Mouse (Mus musculus) adrenal gland, postnatal 14 days (tissue): ENCODE results near the gene Tspan17. TPM values are rescaled to one million over a fixed set of nuclear protein-coding genes. Genes with fewer than 3 reads are reported as not detected.
A peak's percentile ranks its signal among the peaks of the same experiment; 100 is the strongest.

Source experiments
- DNase-seq: peaks from one replicate; pipeline ENCODE4 v3.0.0; 2021; ENCODE audit warnings: mixed read lengths
- total RNA-seq: library from RNA; stranded (reverse); gene quantifications from 2 replicates; pipeline ENCODE4 v1.2.3, GENCODE M21; 2021

The Tspan17 gene
- total RNA-seq, 1 experiment from 2014 or later, result 24.8 TPM

DNA sequence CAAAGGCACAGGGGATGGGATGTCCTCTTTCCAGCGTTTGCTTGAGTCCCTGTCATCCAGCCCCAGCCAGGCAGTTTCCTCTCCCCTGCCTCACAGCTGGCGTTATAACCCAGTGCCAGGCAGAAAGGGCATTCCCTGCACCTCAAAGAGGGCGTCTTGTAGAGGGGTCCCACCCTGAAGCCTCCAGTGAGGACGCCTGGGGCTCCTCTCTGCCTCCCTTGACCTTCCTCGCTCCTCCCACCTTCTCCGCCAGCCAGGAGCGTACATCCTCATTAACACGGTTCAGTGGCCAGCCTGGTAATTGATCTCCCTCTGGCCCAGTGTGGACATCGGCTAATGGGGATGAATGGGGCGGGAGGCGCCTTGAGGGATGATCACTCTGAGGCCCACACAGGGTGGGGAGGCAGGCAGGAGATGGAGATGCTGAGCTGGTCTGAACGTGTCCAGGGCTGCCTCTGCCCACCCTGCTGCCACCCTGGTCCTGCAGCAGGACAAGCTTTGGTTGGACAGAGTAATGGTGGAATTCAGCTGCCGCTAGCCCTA, 17.3 kb downstream of the Tspan17 start:
- DNase-seq, result no peak

DNA sequence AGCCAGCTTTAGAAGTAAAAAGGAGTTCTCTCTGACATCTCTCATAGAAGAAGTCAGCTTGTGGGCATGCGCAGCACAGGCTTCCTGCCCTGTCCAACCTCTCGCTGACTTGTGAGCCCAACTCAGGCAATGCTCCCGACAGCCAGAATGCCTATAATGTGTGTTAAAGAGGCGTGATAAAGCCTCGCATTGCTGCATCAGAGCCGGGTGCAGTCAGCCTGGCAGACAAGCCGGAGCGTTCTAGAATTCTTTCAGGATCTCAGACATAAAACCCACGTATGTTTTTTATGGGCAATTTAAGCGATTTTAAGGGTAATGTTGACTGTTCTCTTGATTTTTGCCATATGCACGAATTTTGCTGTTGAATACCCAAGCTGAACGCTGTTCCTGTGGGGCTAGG, 18.9 kb downstream of the Tspan17 start:
- no peak for DNase-seq

GRCm38 (mm10) chr13:54811476-54811875, 22.3 kb downstream of the Tspan17 start:
- DNase-seq, result no peak

DNA sequence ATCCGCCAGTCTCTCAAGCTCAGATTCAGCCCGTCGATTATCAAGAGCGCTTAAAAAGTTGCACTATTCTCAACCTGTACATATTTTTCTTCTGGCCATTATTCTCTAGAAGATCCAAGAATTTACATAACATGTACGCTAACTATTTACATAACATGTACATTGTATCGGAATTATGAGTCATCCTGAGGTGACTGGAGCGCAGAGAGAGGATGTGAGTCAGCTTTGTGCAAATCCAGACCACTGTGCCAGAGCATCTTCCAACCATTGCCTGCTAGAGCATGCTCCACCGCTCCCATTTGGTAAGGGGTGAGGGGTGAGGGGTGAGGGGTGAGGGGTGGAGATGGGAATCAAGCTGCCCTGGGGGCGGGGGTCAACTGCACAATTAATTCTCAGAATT, 24.2 kb downstream of the Tspan17 start:
- no peak for DNase-seq

GRCm38 (mm10) chr13:54818399-54819254, 29.4 kb downstream of the Tspan17 start:
- no peak for DNase-seq

GRCm38 (mm10) chr13:54821106-54821505, 31.9 kb downstream of the Tspan17 start:
- no peak for DNase-seq

DNA sequence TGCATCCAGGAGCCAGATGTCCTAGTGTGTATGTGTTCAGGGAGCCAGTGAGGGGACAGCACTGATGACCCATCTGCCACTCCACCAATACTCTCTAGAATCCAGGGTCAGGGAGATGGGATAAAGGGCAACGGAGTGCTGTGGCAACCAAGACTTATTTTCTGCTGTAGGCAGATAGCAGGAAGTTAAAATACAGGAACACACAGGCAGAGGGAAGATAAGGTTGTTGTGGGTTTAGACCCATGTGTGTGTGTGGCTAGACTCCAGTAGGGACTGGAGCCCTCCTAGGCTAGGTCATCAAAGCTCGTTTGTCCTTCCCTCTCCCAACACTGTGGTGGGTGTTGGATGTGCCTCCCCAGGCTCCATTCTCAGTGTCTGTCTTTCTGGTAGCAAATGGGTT, 32.8 kb downstream of the Tspan17 start:
- DNase-seq, result no peak

DNA sequence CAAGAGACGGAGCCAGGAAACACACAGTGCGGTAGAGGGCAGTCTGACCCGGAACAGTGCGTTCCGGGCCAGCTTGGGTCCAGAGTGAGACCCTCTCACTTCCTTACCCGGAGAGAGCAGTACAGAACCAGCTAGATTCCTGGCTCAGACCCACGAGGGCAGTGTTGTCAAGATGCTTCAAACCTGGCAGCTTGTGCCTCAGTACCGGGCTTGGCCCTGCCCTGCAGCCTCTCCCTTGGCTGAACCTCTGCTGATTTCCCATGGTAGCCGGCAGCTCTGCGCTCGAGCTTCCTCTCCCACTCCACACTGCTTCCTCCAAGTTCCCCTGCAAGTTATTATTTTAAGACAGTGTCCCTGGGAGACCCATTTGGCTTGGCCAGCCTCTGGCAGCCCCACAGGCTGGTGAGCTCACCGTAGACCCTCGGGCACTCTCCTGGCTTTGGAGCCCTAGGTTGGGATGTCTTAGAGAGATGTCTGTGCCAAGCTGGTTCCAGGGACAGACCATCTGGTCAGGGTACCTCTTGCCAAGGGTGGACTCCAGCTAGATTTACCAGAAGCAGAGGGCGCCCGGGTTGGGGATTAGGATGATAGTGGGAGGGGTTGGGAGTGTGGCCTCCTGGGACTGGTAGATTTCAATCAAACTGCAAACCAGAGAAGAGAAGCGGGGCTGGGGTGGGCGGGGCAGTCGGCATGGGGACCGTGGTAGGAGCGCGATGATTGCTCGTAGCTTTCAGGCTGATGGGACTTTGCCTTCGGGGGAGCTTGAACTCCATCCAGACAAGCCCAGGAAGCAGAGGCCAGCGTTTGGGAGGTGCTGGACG, 35.1 kb downstream of the Tspan17 start:
- peak; percentile 30 for DNase-seq

DNA sequence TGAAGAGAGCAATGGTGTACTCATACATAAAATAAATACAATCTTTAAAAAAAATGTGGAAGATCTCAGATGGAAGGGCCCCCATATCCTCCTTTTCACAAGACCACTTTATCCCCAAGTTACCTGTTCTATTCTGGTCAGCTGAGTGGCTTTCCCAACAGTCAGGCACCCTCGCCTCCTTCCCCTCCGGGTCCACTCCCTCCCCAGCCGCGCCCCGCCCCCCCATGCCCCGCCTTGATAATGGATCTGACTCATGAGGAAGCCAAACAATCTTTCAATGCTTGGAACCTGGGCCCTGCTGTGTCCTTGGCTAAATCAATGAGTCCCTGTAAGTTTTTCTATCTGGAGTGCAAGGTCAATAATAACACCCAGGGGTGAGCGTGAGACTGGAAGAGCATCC, 38.8 kb downstream of the Tspan17 start:
- no peak for DNase-seq

DNA sequence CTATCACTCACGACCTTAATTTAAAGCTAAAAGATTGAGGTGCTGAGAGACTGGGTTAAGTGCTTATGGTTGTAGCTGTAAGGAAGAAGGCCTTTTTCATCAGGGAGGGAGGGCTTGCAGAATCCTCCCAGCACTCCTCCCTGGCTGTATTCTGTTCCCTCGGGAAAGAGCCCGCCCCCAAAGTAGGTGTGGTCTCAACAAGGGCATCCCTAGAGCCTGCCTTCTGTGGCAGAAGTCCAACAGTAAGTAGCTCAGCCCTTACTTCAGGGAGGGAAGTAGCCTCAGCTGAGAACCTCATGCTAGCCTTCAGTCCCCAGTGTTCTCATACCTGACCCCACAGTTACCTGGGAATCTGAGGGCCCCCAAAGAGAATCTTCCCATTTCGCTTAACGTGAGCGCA, 39.3 kb downstream of the Tspan17 start:
- DNase-seq, result peak; percentile 56

DNA sequence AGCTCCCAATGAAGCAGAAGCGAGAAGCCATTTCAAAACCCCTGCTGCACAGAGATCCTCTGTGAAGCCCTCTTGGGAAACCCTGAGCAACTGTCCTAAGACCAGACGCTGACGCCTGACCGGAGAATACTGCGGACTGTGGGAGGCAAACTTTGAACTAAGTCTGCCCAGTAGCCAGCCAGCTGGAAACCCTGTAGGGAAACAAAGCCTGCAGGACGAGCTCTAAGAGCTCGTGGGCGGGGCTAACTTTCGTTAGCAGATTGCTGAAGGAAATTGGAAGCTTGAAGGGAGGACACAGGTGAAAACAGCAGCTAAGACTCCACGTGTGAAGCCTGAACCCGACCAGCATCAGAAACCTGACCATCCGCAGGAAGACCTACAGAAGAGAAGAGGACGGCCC, 40.3 kb downstream of the Tspan17 start:
- no peak for DNase-seq

DNA sequence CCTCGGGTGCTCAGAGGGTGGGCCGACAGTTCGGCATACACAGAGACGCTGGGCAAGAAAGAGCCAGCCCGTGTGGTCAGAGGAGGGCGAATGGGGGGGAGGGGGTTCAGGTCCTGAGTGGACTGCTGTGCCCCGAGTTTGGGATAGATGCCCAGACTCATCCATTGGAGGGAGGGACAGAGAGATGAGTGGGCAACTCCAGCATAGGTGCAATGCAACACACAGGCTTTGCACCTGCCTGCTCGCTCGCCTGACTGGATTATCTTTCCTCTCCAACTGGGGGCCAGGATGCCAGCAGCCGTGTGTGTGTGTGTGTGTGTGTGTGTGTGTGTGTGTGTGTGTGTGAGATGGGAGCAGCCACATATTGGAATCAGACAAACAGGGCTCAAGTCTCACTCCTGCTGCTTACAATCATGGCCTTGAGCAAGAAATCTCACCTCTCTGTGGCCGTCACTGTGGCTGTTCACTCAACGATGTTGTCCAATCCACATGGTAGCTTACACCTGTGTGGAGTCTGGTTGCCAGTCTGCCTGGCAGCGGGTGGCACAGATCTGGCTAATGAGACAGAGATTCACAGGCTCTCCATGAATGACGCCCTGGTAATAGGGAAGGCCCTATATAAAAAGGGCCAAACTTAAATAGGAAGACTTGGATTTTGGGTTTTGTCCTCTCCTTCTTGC, 47.3 kb downstream of the Tspan17 start:
- no peak for DNase-seq

DNA sequence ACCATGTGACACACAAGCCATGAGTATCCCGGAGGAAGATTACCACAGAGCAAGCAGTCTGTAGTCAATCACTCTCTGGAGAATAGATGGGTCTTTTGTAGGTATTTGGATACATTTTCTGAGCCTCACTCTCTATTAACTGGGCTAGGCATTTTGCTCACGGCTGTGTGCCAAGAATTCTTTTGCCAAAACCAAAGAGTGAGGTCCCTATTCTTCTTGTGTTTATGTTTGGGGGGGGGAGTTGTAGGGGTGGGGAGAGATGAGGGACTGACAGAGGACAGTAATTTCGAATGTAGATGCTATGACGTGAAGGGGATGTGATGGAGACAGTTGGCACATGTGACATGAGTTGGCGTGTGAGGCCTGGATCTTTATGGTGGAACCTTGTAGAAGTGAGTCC, 47.9 kb downstream of the Tspan17 start:
- DNase-seq, result no peak

DNA sequence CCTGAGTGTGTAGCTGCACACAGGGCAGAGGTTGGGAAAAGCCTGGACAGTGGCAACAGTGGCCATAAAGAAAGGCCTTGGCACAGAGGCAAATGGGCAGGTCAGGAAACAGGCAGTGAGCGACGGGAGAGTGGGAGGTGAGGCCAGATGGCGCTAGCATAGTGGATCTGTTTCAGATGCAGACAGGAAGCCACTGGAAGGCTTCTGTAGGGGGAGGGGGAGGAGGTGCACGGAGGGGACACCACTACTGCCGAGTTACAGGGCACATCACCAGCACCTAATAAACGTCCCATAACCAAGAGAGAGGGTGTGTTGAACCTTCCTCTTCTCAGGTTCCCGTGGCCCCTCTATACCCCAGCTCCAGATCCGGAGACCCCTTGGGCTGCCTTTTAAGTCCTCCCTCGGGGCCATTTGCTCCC, 48.3 kb downstream of the Tspan17 start:
- DNase-seq, result peak; percentile 41

GRCm38 (mm10) chr13:54838540-54838939, 49.4 kb downstream of the Tspan17 start:
- DNase-seq, result no peak

GRCm38 (mm10) chr13:54839211-54839610, 50.0 kb downstream of the Tspan17 start:
- DNase-seq, result no peak

GRCm38 (mm10) chr13:54844579-54844978, 55.4 kb downstream of the Tspan17 start:
- no peak for DNase-seq

Other genes starting within 250 kb of the Tspan17 start
- 123 and 131 TPM in 2 replicates for gene 4833439L19Rik, start 223.9 kb upstream of the Tspan17 start, total RNA-seq
- 25.2 and 31.1 TPM in 2 replicates for gene Arl10, start 214.4 kb upstream of the Tspan17 start, total RNA-seq
- gene Nop16, start 199.3 kb upstream of the Tspan17 start, total RNA-seq, result 56.0 and 60.9 TPM in 2 replicates
- gene Higd2a, start 199.2 kb upstream of the Tspan17 start, total RNA-seq, result 260 and 265 TPM in 2 replicates
- 70.6 and 80.1 TPM in 2 replicates for gene Cltb, start 178.0 kb upstream of the Tspan17 start, total RNA-seq
- 67.3 and 69.6 TPM in 2 replicates for gene Faf2, start 167.6 kb upstream of the Tspan17 start, total RNA-seq
- gene Rnf44, start 95.5 kb upstream of the Tspan17 start, total RNA-seq, result 112 and 118 TPM in 2 replicates
- 0.22 TPM in 1 of 2 replicates, not detected in the other for gene Cdhr2, start 87.9 kb upstream of the Tspan17 start, total RNA-seq
- 3.5 and 5.1 TPM in 2 replicates for gene Gprin1, start 39.5 kb upstream of the Tspan17 start, total RNA-seq
- gene Sncb, start 22.8 kb upstream of the Tspan17 start, total RNA-seq, result 0.96 and 2.5 TPM in 2 replicates
- not detected in 2 replicates for gene Eif4e1b, start 5.4 kb upstream of the Tspan17 start, total RNA-seq
- gene Unc5a, start 160.0 kb downstream of the Tspan17 start, total RNA-seq, result 7.2 and 8.5 TPM in 2 replicates
- 1.3 and 1.8 TPM in 2 replicates for gene Hk3, start 232.0 kb downstream of the Tspan17 start, total RNA-seq